Mouse (Mus musculus) thymus, adult 2 months (tissue): ENCODE data around the gene Plod2.

Source experiments
- CTCF ChIP-seq: fragments of 200-500 bp; IDR thresholded peaks from 2 replicates; pipeline ENCODE4 v1.5.1; 2012; ENCODE audit warnings: mild to moderate bottlenecking, control low read depth, low read length, moderate library complexity, borderline replicate concordance; ENCODE audit not compliant: control insufficient read depth, poor library complexity, insufficient read depth; ENCODE audit errors: extremely low read depth
- POLR2A ChIP-seq: fragments of 200-500 bp; IDR thresholded peaks from 2 replicates; pipeline ENCODE4 v1.6.1; 2012; ENCODE audit warnings: mild to moderate bottlenecking, low read length, control low read depth, moderate library complexity; ENCODE audit not compliant: control insufficient read depth, poor library complexity, insufficient read depth; ENCODE audit errors: extremely low read depth

DNA sequence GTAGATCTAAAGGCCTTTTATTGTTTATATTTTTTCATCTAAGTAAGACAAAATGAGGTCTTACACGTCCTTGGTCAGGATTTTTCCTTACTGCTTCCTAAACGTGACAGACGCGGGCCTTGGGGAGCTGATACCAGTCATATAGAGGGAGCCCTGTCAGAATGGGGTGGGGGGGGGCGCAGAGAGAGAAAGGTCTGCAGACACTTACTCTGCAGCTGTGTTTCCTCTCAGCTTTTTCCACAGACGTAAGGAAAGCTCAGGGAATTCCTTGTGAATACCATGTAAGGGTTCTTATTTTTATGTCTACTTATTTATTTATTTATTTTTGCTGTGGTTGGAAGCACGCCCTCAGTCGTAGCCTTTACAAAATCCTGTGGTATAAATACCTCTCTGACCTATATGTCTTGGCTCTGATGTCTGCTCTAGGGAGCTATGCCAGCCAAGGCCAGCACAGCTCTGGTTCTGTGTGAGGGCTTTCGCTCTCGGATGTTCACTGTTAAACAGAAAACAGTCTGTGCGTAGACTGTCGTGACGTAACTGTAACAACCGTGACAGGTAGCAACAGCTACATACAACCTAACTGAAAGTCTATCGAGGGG lies 58.0 kb downstream of the Plod2 start:
- TF ChIP-seq POLR2A (no peak), CTCF (no peak)
